Comparison of ENCODE assay signal across 8 mouse cellular contexts in the genomic region with DNA sequence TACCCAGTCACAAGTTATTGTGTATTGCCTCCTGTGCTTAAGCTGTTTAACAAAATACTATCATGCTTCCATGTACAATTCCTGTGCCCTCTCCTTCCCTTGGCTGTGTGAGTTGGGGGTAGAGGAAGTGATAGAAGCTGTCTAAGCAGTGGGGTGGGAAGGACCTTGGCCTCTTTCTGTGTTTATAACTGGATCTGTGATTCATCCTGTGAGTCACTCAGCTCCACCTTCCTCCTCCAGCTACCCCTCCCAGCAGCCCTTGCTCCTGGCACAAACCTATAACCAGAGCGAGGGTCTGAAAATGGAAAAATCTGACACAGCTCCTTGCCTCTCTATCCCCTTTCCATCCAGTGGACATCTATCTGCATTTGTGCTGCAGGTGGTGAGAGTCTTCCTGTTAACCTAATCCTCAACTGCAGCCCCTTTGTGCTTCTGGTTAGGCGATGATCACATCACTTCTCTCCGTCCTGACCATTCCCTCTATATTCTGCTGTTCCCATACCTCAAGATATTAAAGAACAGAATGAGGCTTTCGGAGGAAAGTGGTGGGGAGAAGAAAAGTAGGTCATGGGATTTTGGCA. TPM values are rescaled to one million over a fixed set of nuclear protein-coding genes. Genes with fewer than 3 reads are reported as not detected.
DNase-seq lines count a peak whose midpoint lies in the region; ATAC-seq and TF ChIP-seq lines count a peak whose summit lies in the region.

No protein-coding gene starts in this region.

- H3K27ac ChIP-seq in cerebellum, adult 2 months (ENCODE audit: insufficient read depth, low read length): peak overlapping the region; percentile 84
- peak overlapping the region; percentile 76 for H3K27ac ChIP-seq in heart, adult 2 months
- peak overlapping the region; percentile 99 for H3K27ac ChIP-seq in kidney, adult 2 months (ENCODE audit: insufficient read depth, low read depth, low read length)
- peak overlapping the region; percentile 72 for H3K27ac ChIP-seq in liver, embryonic 16.5 days (ENCODE audit: low read length)
- H3K27ac ChIP-seq in neural tube, embryonic 15.5 days (replicated peaks): peak overlapping the region; percentile 78

- peaks cover 11% of the 10 kb centered on the region; the same call in 1 of the 2 replicates for H3K4me1 ChIP-seq in cerebellum, adult 2 months (ENCODE audit: control insufficient read depth, insufficient read depth, low read length)
- H3K4me1 ChIP-seq in heart, adult 2 months (ENCODE audit: control insufficient read depth, insufficient read depth, low read length): peaks cover 14% of the 10 kb centered on the region
- peaks cover 26% of the 10 kb centered on the region for H3K4me1 ChIP-seq in kidney, adult 2 months (ENCODE audit: control insufficient read depth, insufficient read depth, low read length)
- H3K4me1 ChIP-seq in liver, embryonic 16.5 days (ENCODE audit: control insufficient read depth, low read depth, low read length): peaks cover 4% of the 10 kb centered on the region
- peaks cover 32% of the 10 kb centered on the region for H3K4me1 ChIP-seq in neural tube, embryonic 15.5 days

- 17% methylated on average over 4 of the region's 4 CpGs for whole genome bisulfite sequencing in cerebellum, adult 2 months
- 20% methylated on average over 4 of the region's 4 CpGs for WGBS in heart, adult 2 months
- WGBS in kidney, adult 2 months: 10% methylated on average over 4 of the region's 4 CpGs
- 39% methylated on average over 4 of the region's 4 CpGs for WGBS in liver, embryonic 16.5 days (ENCODE audit: insufficient replicate concordance)
- 57% methylated on average over 4 of the region's 4 CpGs for WGBS in neural tube, embryonic 15.5 days

- no peaks in the 10 kb centered on the region for H3K27me3 ChIP-seq in cerebellum, adult 2 months (ENCODE audit: control insufficient read depth, insufficient read depth, low read length)
- H3K27me3 ChIP-seq in heart, adult 2 months (ENCODE audit: control insufficient read depth, insufficient read depth, low read length): no peaks in the 10 kb centered on the region
- H3K27me3 ChIP-seq in kidney, adult 2 months (replicated peaks; ENCODE audit: control insufficient read depth, insufficient read depth, low read length): no peaks in the 10 kb centered on the region
- peaks cover 34% of the 10 kb centered on the region for H3K27me3 ChIP-seq in liver, embryonic 16.5 days (ENCODE audit: control insufficient read depth, insufficient read depth, low read depth, low read length)
- no peaks in the 10 kb centered on the region for H3K27me3 ChIP-seq in neural tube, embryonic 15.5 days (replicated peaks)

- 0 out of 2 replicates have a peak, but pooled peaks have one; percentile 42 for TF ChIP-seq EP300 in heart, adult 2 months (IDR thresholded peaks at IDR 0.05; ENCODE audit: insufficient read depth, low read depth, low read length)

- no peak overlapping the region for H3K4me2 ChIP-seq in liver, embryonic 16.5 days (ENCODE audit: low read depth, low read length)
- H3K4me2 ChIP-seq in neural tube, embryonic 15.5 days: peak overlapping the region; percentile 97

- TF ChIP-seq POLR2A in cerebellum, adult 2 months (IDR thresholded peaks at IDR 0.05; ENCODE audit: borderline replicate concordance, insufficient read depth, low read length): peak; percentile 21; the same call in 1 of the 2 replicates
- TF ChIP-seq POLR2A in heart, adult 2 months (IDR thresholded peaks at IDR 0.05; ENCODE audit: insufficient read depth, low read depth, low read length): peak; percentile 60
- TF ChIP-seq POLR2A in kidney, adult 2 months (IDR thresholded peaks at IDR 0.05; ENCODE audit: low read depth, low read length): no peak

- peak overlapping the region; percentile 27 for H3K4me3 ChIP-seq in cerebellum, adult 2 months (replicated peaks; ENCODE audit: insufficient read depth, low read depth, low read length)
- peak overlapping the region; percentile 48 for H3K4me3 ChIP-seq in heart, adult 2 months
- H3K4me3 ChIP-seq in kidney, adult 2 months (ENCODE audit: insufficient read depth, low read depth, low read length): peak overlapping the region; percentile 69
- H3K4me3 ChIP-seq in liver, embryonic 16.5 days (ENCODE audit: low read depth, low read length): no peak overlapping the region
- 0 out of 2 replicates have a peak overlapping the region, but pooled peaks have one; percentile 49 for H3K4me3 ChIP-seq in neural tube, embryonic 15.5 days (replicated peaks)

- DNase-seq in layer of hippocampus, adult 9-11 months: peak; percentile 74
- DNase-seq in layer of hippocampus, adult 9-10 months (ENCODE audit: low spot score): no peak
- DNase-seq in cerebellum, adult 2 months: peak; percentile 66 to 85
- peak; percentile 63 to 79 for DNase-seq in heart, adult 2 months
- peak; percentile 84 for DNase-seq in kidney, adult 2 months
- DNase-seq in thymus, postnatal 0 days (ENCODE audit: low spot score): no peak

- TF ChIP-seq CTCF in cerebellum, adult 2 months (IDR thresholded peaks at IDR 0.05; ENCODE audit: borderline replicate concordance, insufficient read depth, low read depth, low read length): no peak
- no peak for TF ChIP-seq CTCF in heart, adult 2 months (IDR thresholded peaks at IDR 0.05)
- TF ChIP-seq CTCF in kidney, adult 2 months (conservative IDR thresholded peaks at IDR 0.05; ENCODE audit: insufficient read depth, insufficient read length, low read depth, low read length): no peak

- intact Hi-C loops in heart, adult 2 months (cut with DNase I): no loop called here

- no peaks in the 10 kb centered on the region for H3K9me3 ChIP-seq in liver, embryonic 16.5 days (replicated peaks; ENCODE audit: control insufficient read depth, low read length)
- no peaks in the 10 kb centered on the region for H3K9me3 ChIP-seq in neural tube, embryonic 15.5 days (replicated peaks)

- peak; percentile 53 for ATAC-seq in liver, embryonic 16.5 days (ENCODE audit: low read depth)
- ATAC-seq in neural tube, embryonic 15.5 days (ENCODE audit: low FRiP score): no peak

- peaks cover 5% of the 10 kb centered on the region for H3K36me3 ChIP-seq in heart, adult 2 months (ENCODE audit: control insufficient read depth, insufficient read depth, low read length)
- no peaks in the 10 kb centered on the region; the same call in 1 of the 2 replicates for H3K36me3 ChIP-seq in kidney, adult 2 months (ENCODE audit: control insufficient read depth, insufficient read depth, low read length)
- H3K36me3 ChIP-seq in liver, embryonic 16.5 days (ENCODE audit: control insufficient read depth, insufficient read depth): no peaks in the 10 kb centered on the region; the same call in 1 of the 2 replicates
- peaks cover 7% of the 10 kb centered on the region; the same call in 1 of the 2 replicates for H3K36me3 ChIP-seq in neural tube, embryonic 15.5 days

- H3K9ac ChIP-seq in heart, adult 2 months (ENCODE audit: low read depth, low read length): peak overlapping the region; percentile 48
- no peak overlapping the region for H3K9ac ChIP-seq in liver, embryonic 16.5 days (ENCODE audit: low read depth, low read length)
- H3K9ac ChIP-seq in neural tube, embryonic 15.5 days (replicated peaks): no peak overlapping the region

- H3K79me2 ChIP-seq in heart, adult 2 months (replicated peaks; ENCODE audit: control insufficient read depth, insufficient read depth, low read length): no peaks in the 10 kb centered on the region

RNA-seq across cellular contexts. Expression of a gene that starts 1.5 kb away (rescaled TPM):
- 22.5 and 24.4 TPM in 2 replicates for polyA plus RNA-seq in cerebellum, adult 2 months (2012; rRNA removed)
- 1 to 10 TPM; 2.1 to 3.5 TPM for total RNA-seq in heart, adult 2 months (2021)
- 5.5 and 11.7 TPM in 2 replicates for polyA plus RNA-seq in heart, adult 2 months (2012; rRNA removed)
- polyA plus RNA-seq in kidney, adult 2 months (2012; rRNA removed): 56.8 and 65.7 TPM in 2 replicates
- 2.6 and 4.2 TPM in 2 replicates for polyA plus RNA-seq in liver, embryonic 16.5 days (2015; fragmentation: Nextera tagmentation; extraction: Ambion mirVana)
- 12.6 and 13.3 TPM in 2 replicates for polyA plus RNA-seq in neural tube, embryonic 15.5 days (2015; fragmentation: Nextera tagmentation; extraction: Ambion mirVana)
- 8.9 and 9.6 TPM in 2 replicates for polyA plus RNA-seq in thymus, postnatal 0 days (2015; fragmentation: Nextera tagmentation; extraction: Ambion mirVana)

RNA-seq across cellular contexts. Expression of a gene that starts 11.8 kb away (rescaled TPM):
- 59.5 and 66.4 TPM in 2 replicates for polyA plus RNA-seq in cerebellum, adult 2 months (2012; rRNA removed)
- total RNA-seq in heart, adult 2 months (2021): 10 to 100 TPM; 15.7 to 16.5 TPM
- 19.2 and 23.0 TPM in 2 replicates for polyA plus RNA-seq in heart, adult 2 months (2012; rRNA removed)
- polyA plus RNA-seq in kidney, adult 2 months (2012; rRNA removed): 52.6 and 57.3 TPM in 2 replicates
- 59.4 and 59.6 TPM in 2 replicates for polyA plus RNA-seq in liver, embryonic 16.5 days (2015; fragmentation: Nextera tagmentation; extraction: Ambion mirVana)
- polyA plus RNA-seq in neural tube, embryonic 15.5 days (2015; fragmentation: Nextera tagmentation; extraction: Ambion mirVana): 127 and 150 TPM in 2 replicates
- polyA plus RNA-seq in thymus, postnatal 0 days (2015; fragmentation: Nextera tagmentation; extraction: Ambion mirVana): 129 and 151 TPM in 2 replicates

RNA-seq across cellular contexts. Expression of a gene that starts 20.6 kb away (rescaled TPM):
- 399 and 405 TPM in 2 replicates for polyA plus RNA-seq in cerebellum, adult 2 months (2012; rRNA removed)
- 1 to 10 TPM; 3.4 to 5.4 TPM for total RNA-seq in heart, adult 2 months (2021)
- polyA plus RNA-seq in heart, adult 2 months (2012; rRNA removed): 4.5 and 5.7 TPM in 2 replicates
- polyA plus RNA-seq in kidney, adult 2 months (2012; rRNA removed): 20.8 and 27.3 TPM in 2 replicates
- 0.12 and 0.13 TPM in 2 replicates for polyA plus RNA-seq in liver, embryonic 16.5 days (2015; fragmentation: Nextera tagmentation; extraction: Ambion mirVana)
- 110 and 136 TPM in 2 replicates for polyA plus RNA-seq in neural tube, embryonic 15.5 days (2015; fragmentation: Nextera tagmentation; extraction: Ambion mirVana)
- 1.2 and 2.3 TPM in 2 replicates for polyA plus RNA-seq in thymus, postnatal 0 days (2015; fragmentation: Nextera tagmentation; extraction: Ambion mirVana)

RNA-seq across cellular contexts. Expression of a gene that starts 56.0 kb away (rescaled TPM):
- polyA plus RNA-seq in cerebellum, adult 2 months (2012; rRNA removed): 26.3 and 30.0 TPM in 2 replicates
- total RNA-seq in heart, adult 2 months (2021): 10 to 100 TPM; 46.0 to 57.4 TPM
- polyA plus RNA-seq in heart, adult 2 months (2012; rRNA removed): 10.9 and 15.8 TPM in 2 replicates
- 10.1 and 15.0 TPM in 2 replicates for polyA plus RNA-seq in kidney, adult 2 months (2012; rRNA removed)
- polyA plus RNA-seq in liver, embryonic 16.5 days (2015; fragmentation: Nextera tagmentation; extraction: Ambion mirVana): 5.8 and 7.7 TPM in 2 replicates
- 10.5 TPM in 2 replicates for polyA plus RNA-seq in neural tube, embryonic 15.5 days (2015; fragmentation: Nextera tagmentation; extraction: Ambion mirVana)
- 12.2 and 17.7 TPM in 2 replicates for polyA plus RNA-seq in thymus, postnatal 0 days (2015; fragmentation: Nextera tagmentation; extraction: Ambion mirVana)

RNA-seq across cellular contexts. Expression of a gene that starts 59.2 kb away (rescaled TPM):
- polyA plus RNA-seq in cerebellum, adult 2 months (2012; rRNA removed): 47.0 and 47.8 TPM in 2 replicates
- total RNA-seq in heart, adult 2 months (2021): 10 to 100 TPM; 22.6 to 28.7 TPM
- polyA plus RNA-seq in heart, adult 2 months (2012; rRNA removed): 22.3 and 36.0 TPM in 2 replicates
- polyA plus RNA-seq in kidney, adult 2 months (2012; rRNA removed): 67.8 and 79.8 TPM in 2 replicates
- polyA plus RNA-seq in liver, embryonic 16.5 days (2015; fragmentation: Nextera tagmentation; extraction: Ambion mirVana): 29.4 and 32.1 TPM in 2 replicates
- 53.9 and 58.6 TPM in 2 replicates for polyA plus RNA-seq in neural tube, embryonic 15.5 days (2015; fragmentation: Nextera tagmentation; extraction: Ambion mirVana)
- 84.7 and 86.0 TPM in 2 replicates for polyA plus RNA-seq in thymus, postnatal 0 days (2015; fragmentation: Nextera tagmentation; extraction: Ambion mirVana)

Comparison
In these comparisons a context has a peak if more than half of its experiments do, and no peak if none do; other contexts are left out.
1. DNase-seq: peak in layer of hippocampus, adult 9-11 months (single experiment), cerebellum, adult 2 months (2 of 2), heart, adult 2 months (2 of 2) and kidney, adult 2 months (single experiment); none in layer of hippocampus, adult 9-10 months (single experiment) and thymus, postnatal 0 days (single experiment).
2. Peak in every context shown above with its lines, with median percentiles within 50 percentile points of each other: H3K27ac ChIP-seq.